Mouse (Mus musculus): ENCODE measurements at regions not wholly inside any gene's neighbourhood (a gene's known extent, or its start where the extent isn't known, plus 50 kb on each side); places are given as distances from the start of the nearest gene placed in this dataset.

GRCm38 (mm10) chr19:54259175-54259574, 215.2 kb downstream of the Adra2a start:
- H3K27me3 ChIP-seq (replicated peaks; ENCODE audit: low read depth, poor library complexity, severe bottlenecking) = 0 out of 2 replicates have a peak, but pooled peaks cover 5% of the 10 kb centered on the region
- no peak overlapping the region for H3K27ac ChIP-seq (replicated peaks)
- H3K9me3 ChIP-seq = no peaks in the 10 kb centered on the region
- peak; percentile 16 for DNase-seq (ENCODE audit: low spot score)
- H3K4me3 ChIP-seq = no peak overlapping the region
- WGBS = 20% methylated on average over 7 of the region's 7 CpGs
- no peaks in the 10 kb centered on the region for H3K36me3 ChIP-seq (replicated peaks)
- peaks cover 14% of the 10 kb centered on the region for H3K4me1 ChIP-seq

DNA sequence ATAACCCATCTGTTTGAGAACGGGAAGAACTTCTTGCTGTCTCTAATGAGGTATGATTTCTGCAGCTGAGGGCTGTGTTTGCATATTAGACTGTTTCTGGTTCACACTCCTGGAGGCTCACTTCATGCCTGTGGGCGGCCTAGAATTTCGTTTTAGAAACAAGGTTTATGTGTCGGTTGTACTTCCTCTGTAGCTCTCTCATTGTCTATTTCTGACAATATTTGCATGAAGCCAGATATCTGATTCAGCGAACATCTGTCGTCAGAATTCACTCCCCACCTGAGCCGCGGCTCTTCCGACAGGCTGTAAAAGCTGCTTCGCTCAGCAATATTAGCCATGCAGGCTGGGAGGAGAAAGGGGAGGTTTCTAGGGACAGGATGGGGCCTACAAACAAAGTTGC, 233.4 kb downstream of the Adra2a start:
- no peak overlapping the region for H3K27ac ChIP-seq (replicated peaks)
- H3K27me3 ChIP-seq (replicated peaks; ENCODE audit: low read depth, poor library complexity, severe bottlenecking) = no peaks in the 10 kb centered on the region
- no peak overlapping the region for H3K4me3 ChIP-seq
- no peaks in the 10 kb centered on the region for H3K36me3 ChIP-seq (replicated peaks)
- DNase-seq (ENCODE audit: low spot score) = no peak
- no peaks in the 10 kb centered on the region for H3K9me3 ChIP-seq
- WGBS = 93% methylated on average over 10 of the region's 10 CpGs
- H3K4me1 ChIP-seq = no peaks in the 10 kb centered on the region

DNA sequence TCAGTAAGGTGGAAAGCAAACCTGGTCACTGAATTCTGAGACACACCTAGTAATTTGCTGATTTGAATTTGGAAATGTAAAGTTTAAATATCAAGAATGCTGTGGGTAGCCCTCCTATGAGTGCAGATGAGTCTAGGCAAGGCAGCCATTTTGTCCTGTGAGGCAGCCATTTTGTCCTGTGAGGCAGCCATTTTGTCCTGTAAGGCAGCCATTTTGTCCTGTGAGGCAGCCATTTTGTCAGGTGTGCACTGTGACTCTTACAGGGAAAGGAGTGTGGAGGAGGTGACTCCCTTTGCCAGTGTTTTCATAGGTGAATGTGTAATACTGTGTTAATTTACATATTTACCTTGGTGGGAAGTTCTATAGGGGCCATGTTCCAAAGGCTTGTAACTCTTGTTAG, 241.5 kb downstream of the Adra2a start:
- Histone ChIP-seq H3K36me3 (replicated peaks) (no peaks in the 10 kb centered on the region), H3K4me1 (no peaks in the 10 kb centered on the region), H3K27me3 (replicated peaks; ENCODE audit: low read depth, poor library complexity, severe bottlenecking) (no peaks in the 10 kb centered on the region), H3K4me3 (no peak overlapping the region), H3K27ac (replicated peaks) (no peak overlapping the region), H3K9me3 (no peaks in the 10 kb centered on the region)
- DNase-seq (ENCODE audit: low spot score) = no peak

- H3K27me3 ChIP-seq (replicated peaks; ENCODE audit: low read depth, poor library complexity, severe bottlenecking) = no peaks in the 10 kb centered on the region
- no peaks in the 10 kb centered on the region for H3K36me3 ChIP-seq (replicated peaks)
- DNase-seq (ENCODE audit: low spot score) = no peak
- 86% methylated on average over 10 of the region's 10 CpGs for WGBS
- no peaks in the 10 kb centered on the region for H3K9me3 ChIP-seq
- no peak overlapping the region for H3K4me3 ChIP-seq
- no peak overlapping the region for H3K27ac ChIP-seq (replicated peaks)
- H3K4me1 ChIP-seq = no peaks in the 10 kb centered on the region
These were observed 253.9 kb downstream of the Adra2a start for GRCm38 (mm10) chr19:54297663-54298388.

DNA sequence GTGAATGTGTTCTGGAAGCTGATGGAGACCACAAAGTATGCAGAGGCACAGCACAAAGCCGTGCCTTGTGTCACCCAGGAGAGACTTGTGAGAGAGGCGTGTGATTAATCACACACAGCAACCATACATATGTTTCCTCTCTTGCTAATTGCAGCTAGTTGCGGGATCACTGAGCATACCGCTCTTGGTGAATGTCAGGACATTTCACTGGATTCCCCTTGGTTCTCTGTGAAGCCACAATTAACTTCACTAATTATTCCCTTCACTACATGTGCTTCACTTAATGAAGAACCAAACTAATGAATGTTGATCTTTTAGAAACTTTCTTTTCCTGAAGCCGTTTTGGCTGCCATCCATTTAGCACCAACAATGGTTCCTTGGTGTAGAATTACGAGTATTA, 267.3 kb downstream of the Adra2a start:
- H3K4me3 ChIP-seq = no peak overlapping the region
- no peaks in the 10 kb centered on the region for H3K27me3 ChIP-seq (replicated peaks; ENCODE audit: low read depth, poor library complexity, severe bottlenecking)
- H3K36me3 ChIP-seq (replicated peaks) = no peaks in the 10 kb centered on the region
- no peaks in the 10 kb centered on the region for H3K9me3 ChIP-seq
- H3K27ac ChIP-seq (replicated peaks) = no peak overlapping the region
- 70% methylated on average over 6 of the region's 6 CpGs for WGBS
- DNase-seq (ENCODE audit: low spot score) = no peak
- H3K4me1 ChIP-seq = no peaks in the 10 kb centered on the region

DNA sequence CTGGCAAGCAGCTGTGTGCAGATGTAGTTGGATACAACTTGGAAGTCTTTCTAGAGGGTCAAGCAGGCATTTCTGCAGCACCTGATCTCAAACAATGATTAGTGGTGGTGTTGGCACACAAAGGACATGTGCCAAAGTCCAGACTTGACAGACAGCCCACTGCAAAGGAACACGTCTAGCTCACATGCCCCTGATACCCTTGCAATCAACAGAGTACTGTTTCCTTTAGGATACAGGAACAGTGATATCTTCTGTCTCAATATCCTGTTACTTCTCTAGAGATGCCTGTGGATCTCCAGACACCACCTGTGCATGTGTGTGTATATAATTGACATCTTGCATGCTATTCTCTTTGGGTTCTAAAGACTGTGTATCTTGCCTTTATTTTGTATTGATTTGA, 267.8 kb downstream of the Adra2a start:
- Histone ChIP-seq H3K4me3 (no peak overlapping the region), H3K9me3 (no peaks in the 10 kb centered on the region), H3K36me3 (replicated peaks) (no peaks in the 10 kb centered on the region), H3K27ac (replicated peaks) (no peak overlapping the region), H3K4me1 (no peaks in the 10 kb centered on the region), H3K27me3 (replicated peaks; ENCODE audit: low read depth, poor library complexity, severe bottlenecking) (no peaks in the 10 kb centered on the region)
- 78% methylated on average over 1 of the region's 1 CpGs for WGBS
- DNase-seq (ENCODE audit: low spot score) = no peak

DNA sequence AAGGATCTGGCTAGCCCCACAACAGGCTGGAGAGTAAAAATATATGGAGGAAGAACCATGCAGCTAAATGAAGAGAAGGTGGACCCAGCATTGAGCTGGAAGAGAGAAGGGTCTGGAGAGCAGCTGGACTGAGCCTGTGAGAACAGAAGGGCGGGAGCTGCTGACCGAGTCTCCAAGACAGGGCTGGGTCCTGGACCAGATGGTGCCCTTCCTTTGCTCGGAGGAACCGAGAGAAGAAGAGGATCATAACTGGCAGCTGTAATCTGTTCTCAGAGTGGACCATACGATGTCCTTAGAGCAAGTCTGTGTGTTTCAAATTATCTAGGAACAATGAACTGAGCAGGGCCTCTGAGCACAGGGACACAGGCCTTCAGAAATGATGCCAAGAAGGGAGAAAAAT, 279.3 kb downstream of the Adra2a start:
- no peaks in the 10 kb centered on the region for H3K4me1 ChIP-seq
- no peak for DNase-seq (ENCODE audit: low spot score)
- WGBS = 71% methylated on average over 5 of the region's 5 CpGs
- H3K36me3 ChIP-seq (replicated peaks) = no peaks in the 10 kb centered on the region
- no peaks in the 10 kb centered on the region for H3K9me3 ChIP-seq
- no peaks in the 10 kb centered on the region for H3K27me3 ChIP-seq (replicated peaks; ENCODE audit: low read depth, poor library complexity, severe bottlenecking)
- no peak overlapping the region for H3K4me3 ChIP-seq
- H3K27ac ChIP-seq (replicated peaks) = no peak overlapping the region

GRCm38 (mm10) chr19:54324991-54325390, 281.0 kb downstream of the Adra2a start:
- Histone ChIP-seq H3K4me1 (no peaks in the 10 kb centered on the region), H3K4me3 (no peak overlapping the region), H3K9me3 (0 out of 2 replicates have a peak, but pooled peaks cover 3% of the 10 kb centered on the region), H3K27me3 (replicated peaks; ENCODE audit: low read depth, poor library complexity, severe bottlenecking) (no peaks in the 10 kb centered on the region), H3K36me3 (replicated peaks) (no peaks in the 10 kb centered on the region), H3K27ac (replicated peaks) (no peak overlapping the region)
- WGBS = 60% methylated on average over 4 of the region's 4 CpGs
- no peak for DNase-seq (ENCODE audit: low spot score)

DNA sequence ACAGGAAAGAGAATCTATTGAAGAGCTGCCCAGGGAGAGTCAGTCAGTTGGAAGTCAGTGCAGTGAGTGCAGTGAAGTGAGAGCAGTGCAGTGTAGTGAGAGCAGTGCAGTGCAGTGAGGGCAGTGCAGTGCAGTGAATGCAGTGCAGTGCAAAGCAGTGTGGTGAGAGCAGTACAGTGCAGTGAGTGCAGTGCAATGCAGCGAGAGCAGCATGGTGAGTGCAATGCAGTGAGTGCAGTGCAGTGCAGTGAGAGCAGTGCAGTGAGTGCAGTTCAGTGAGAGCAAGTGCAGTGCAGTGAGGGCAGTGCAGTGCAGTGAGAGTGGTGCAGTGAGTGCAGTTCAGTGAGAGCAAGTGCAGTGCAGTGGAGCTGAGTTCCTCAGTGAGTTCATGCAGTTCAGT, 288.2 kb downstream of the Adra2a start:
- DNase-seq (ENCODE audit: low spot score) = no peak
- WGBS = 88% methylated on average over 1 of the region's 1 CpGs
- H3K27me3 ChIP-seq (replicated peaks; ENCODE audit: low read depth, poor library complexity, severe bottlenecking) = no peaks in the 10 kb centered on the region
- H3K27ac ChIP-seq (replicated peaks) = no peak overlapping the region
- no peaks in the 10 kb centered on the region for H3K36me3 ChIP-seq (replicated peaks)
- H3K4me1 ChIP-seq = no peaks in the 10 kb centered on the region
- peaks cover 10% of the 10 kb centered on the region for H3K9me3 ChIP-seq
- no peak overlapping the region for H3K4me3 ChIP-seq

- Histone ChIP-seq H3K27ac (replicated peaks) (no peak overlapping the region), H3K4me3 (no peak overlapping the region), H3K4me1 (no peaks in the 10 kb centered on the region), H3K9me3 (no peaks in the 10 kb centered on the region), H3K36me3 (replicated peaks) (no peaks in the 10 kb centered on the region), H3K27me3 (replicated peaks; ENCODE audit: low read depth, poor library complexity, severe bottlenecking) (no peaks in the 10 kb centered on the region)
- WGBS = 89% methylated on average over 2 of the region's 2 CpGs
- DNase-seq (ENCODE audit: low spot score) = no peak
These were observed 296.9 kb downstream of the Adra2a start for GRCm38 (mm10) chr19:54340778-54341291.

GRCm38 (mm10) chr19:54359731-54360130, 315.8 kb downstream of the Adra2a start:
- Histone ChIP-seq H3K27me3 (replicated peaks; ENCODE audit: low read depth, poor library complexity, severe bottlenecking) (no peaks in the 10 kb centered on the region), H3K9me3 (no peaks in the 10 kb centered on the region), H3K27ac (replicated peaks) (no peak overlapping the region), H3K4me1 (no peaks in the 10 kb centered on the region), H3K36me3 (replicated peaks) (no peaks in the 10 kb centered on the region), H3K4me3 (no peak overlapping the region)
- WGBS = 89% methylated on average over 7 of the region's 7 CpGs
- DNase-seq (ENCODE audit: low spot score) = no peak

GRCm38 (mm10) chr19:54360660-54361059, 316.7 kb downstream of the Adra2a start:
- 92% methylated on average over 3 of the region's 3 CpGs for WGBS
- no peaks in the 10 kb centered on the region for H3K27me3 ChIP-seq (replicated peaks; ENCODE audit: low read depth, poor library complexity, severe bottlenecking)
- H3K4me1 ChIP-seq = no peaks in the 10 kb centered on the region
- H3K4me3 ChIP-seq = no peak overlapping the region
- DNase-seq (ENCODE audit: low spot score) = no peak
- H3K9me3 ChIP-seq = no peaks in the 10 kb centered on the region
- no peaks in the 10 kb centered on the region for H3K36me3 ChIP-seq (replicated peaks)
- no peak overlapping the region for H3K27ac ChIP-seq (replicated peaks)

DNA sequence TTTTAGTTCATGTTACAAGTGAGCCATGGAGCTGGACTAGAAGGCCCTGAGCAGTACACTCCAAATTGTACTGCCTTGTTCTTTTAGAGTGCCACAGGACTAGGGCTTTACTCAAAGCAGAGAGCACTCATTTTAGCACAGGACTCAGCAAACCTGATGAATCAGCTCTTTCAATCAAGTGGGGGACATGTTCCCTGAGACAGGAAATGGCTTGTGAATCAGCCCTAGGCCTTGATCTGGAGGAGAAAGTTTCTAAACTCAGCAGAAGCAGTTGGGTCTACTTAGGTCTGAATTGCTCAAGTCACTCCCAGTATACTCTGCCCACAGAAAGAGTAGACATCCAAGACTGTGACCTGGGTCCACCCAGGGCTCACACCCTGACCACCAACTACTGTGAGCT, 341.1 kb downstream of the Adra2a start:
- DNase-seq (ENCODE audit: low spot score) = no peak
- no peaks in the 10 kb centered on the region for H3K4me1 ChIP-seq
- H3K27ac ChIP-seq (replicated peaks) = no peak overlapping the region
- no peak overlapping the region for H3K4me3 ChIP-seq
- H3K9me3 ChIP-seq = no peaks in the 10 kb centered on the region
- H3K27me3 ChIP-seq (replicated peaks; ENCODE audit: low read depth, poor library complexity, severe bottlenecking) = no peaks in the 10 kb centered on the region
- H3K36me3 ChIP-seq (replicated peaks) = no peaks in the 10 kb centered on the region
